Mouse (Mus musculus): ENCODE data around the gene Epop. TPM values are rescaled to one million over a fixed set of nuclear protein-coding genes. Genes with fewer than 3 reads are reported as not detected.
A peak's percentile ranks its signal among the peaks of the same experiment; 100 is the strongest.
"Not testable (repeated sequence)": the region's sequence is repeated elsewhere in the genome, so short reads cannot be mapped to it uniquely, and the experiment has no call there.

The Epop gene
- polyA plus RNA-seq, 1 experiment from 2014 or later, result 15.1 TPM

DNA sequence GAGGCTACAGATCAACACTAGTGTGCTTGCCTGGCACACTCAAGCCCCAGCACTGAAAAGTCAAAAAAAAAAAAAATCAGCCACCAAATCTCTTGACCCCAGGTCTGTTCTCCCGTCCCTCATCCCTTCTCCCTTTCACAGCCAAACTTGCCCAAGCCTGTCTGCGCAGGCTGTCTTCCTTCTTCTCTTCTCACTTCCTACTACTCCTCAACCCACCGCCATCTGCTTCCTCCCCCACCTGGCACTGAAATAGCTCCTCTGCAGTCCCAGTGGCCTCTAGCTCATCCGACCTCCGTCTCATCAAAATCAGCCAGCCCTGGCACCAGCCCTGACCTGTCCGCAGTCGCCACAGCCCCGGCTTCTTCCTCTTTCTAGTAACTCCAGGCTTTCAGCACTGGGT lies 12.2 kb upstream of the Epop start:
- ATAC-seq (ENCODE audit: low FRiP score, low read depth), result no peak
- Histone ChIP-seq H3K9me3 (no peaks in the 10 kb centered on the region), H3K27me3 (replicated peaks) (no peaks in the 10 kb centered on the region), H3K36me3 (no peaks in the 10 kb centered on the region), H3K27ac (no peak overlapping the region), H3K4me1 (no peaks in the 10 kb centered on the region), H3K4me2 (replicated peaks) (no peak overlapping the region), H3K4me3 (no peak overlapping the region), H3K9ac (no peak overlapping the region)
- 66% methylated on average over 8 of the region's 8 CpGs for WGBS

GRCm38 (mm10) chr11:97635468-97636019 lies 6.0 kb upstream of the Epop start:
- H3K9ac ChIP-seq, result no peak overlapping the region
- no peak overlapping the region for H3K4me3 ChIP-seq
- ATAC-seq (ENCODE audit: low FRiP score, low read depth), result no peak
- no peaks in the 10 kb centered on the region for H3K36me3 ChIP-seq
- H3K9me3 ChIP-seq, result no peaks in the 10 kb centered on the region
- H3K4me2 ChIP-seq (replicated peaks), result no peak overlapping the region
- no peak overlapping the region for H3K27ac ChIP-seq
- WGBS, result 75% methylated on average over 11 of the region's 11 CpGs
- 0 out of 2 replicates have a peak, but pooled peaks cover 4% of the 10 kb centered on the region for H3K4me1 ChIP-seq
- H3K27me3 ChIP-seq (replicated peaks), result peaks cover 14% of the 10 kb centered on the region

GRCm38 (mm10) chr11:97632440-97632839 lies 2.9 kb upstream of the Epop start:
- H3K27me3 ChIP-seq (replicated peaks), result peaks cover 43% of the 10 kb centered on the region
- peaks cover 25% of the 10 kb centered on the region for H3K4me1 ChIP-seq
- 86% methylated on average over 4 of the region's 4 CpGs for WGBS
- H3K27ac ChIP-seq; H3K36me3 ChIP-seq; H3K4me3 ChIP-seq; H3K9me3 ChIP-seq; H3K4me2 ChIP-seq (replicated peaks); ATAC-seq (ENCODE audit: low FRiP score, low read depth); H3K9ac ChIP-seq: not testable (repeated sequence)

DNA sequence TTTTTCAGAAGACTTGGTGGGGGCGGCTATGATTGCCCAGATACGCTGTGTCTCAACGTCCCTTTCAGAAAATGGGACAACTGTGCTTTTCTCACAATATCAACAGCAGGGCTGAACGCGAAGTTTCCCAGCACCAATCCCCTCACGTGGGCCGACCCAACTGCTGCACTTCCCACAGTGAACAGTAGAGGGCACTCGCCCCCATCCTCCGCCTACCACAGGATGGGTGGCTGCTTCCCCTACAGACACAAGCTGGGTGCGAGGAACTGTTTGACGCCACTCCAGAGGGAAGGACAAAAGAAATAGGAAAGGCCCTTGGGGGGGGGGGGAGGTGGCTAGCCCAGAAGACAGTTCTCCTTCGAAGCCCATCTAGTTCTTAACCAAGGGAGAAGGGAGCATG lies 2.4 kb upstream of the Epop start:
- Histone ChIP-seq H3K27me3 (replicated peaks) (peaks cover 48% of the 10 kb centered on the region), H3K9ac (no peak overlapping the region), H3K4me3 (no peak overlapping the region), H3K27ac (no peak overlapping the region), H3K36me3 (no peaks in the 10 kb centered on the region), H3K4me1 (peaks cover 30% of the 10 kb centered on the region), H3K9me3 (no peaks in the 10 kb centered on the region), H3K4me2 (replicated peaks) (no peak overlapping the region)
- ATAC-seq (ENCODE audit: low FRiP score, low read depth), result no peak
- 2% methylated on average over 12 of the region's 12 CpGs for WGBS

- Histone ChIP-seq H3K36me3 (no peaks in the 10 kb centered on the region), H3K27ac (no peak overlapping the region), H3K4me3 (no peak overlapping the region), H3K4me1 (peaks cover 33% of the 10 kb centered on the region), H3K9ac (no peak overlapping the region), H3K4me2 (replicated peaks) (no peak overlapping the region), H3K9me3 (no peaks in the 10 kb centered on the region), H3K27me3 (replicated peaks) (peaks cover 51% of the 10 kb centered on the region)
- WGBS, result 27% methylated on average over 5 of the region's 5 CpGs
- no peak for ATAC-seq (ENCODE audit: low FRiP score, low read depth)
These were observed 2.0 kb upstream of the Epop start for GRCm38 (mm10) chr11:97631500-97631899.

- Histone ChIP-seq H3K27ac (no peak overlapping the region), H3K36me3 (no peaks in the 10 kb centered on the region), H3K27me3 (replicated peaks) (peaks cover 55% of the 10 kb centered on the region), H3K4me1 (peaks cover 36% of the 10 kb centered on the region), H3K4me2 (replicated peaks) (no peak overlapping the region), H3K9ac (no peak overlapping the region), H3K9me3 (no peaks in the 10 kb centered on the region), H3K4me3 (no peak overlapping the region)
- WGBS, result 31% methylated on average over 2 of the region's 2 CpGs
- no peak for ATAC-seq (ENCODE audit: low FRiP score, low read depth)
These were observed 1.5 kb upstream of the Epop start for GRCm38 (mm10) chr11:97631046-97631445.

GRCm38 (mm10) chr11:97628568-97629518 lies 659 bp downstream of the Epop start:
- Histone ChIP-seq H3K27ac (no peak overlapping the region), H3K36me3 (no peaks in the 10 kb centered on the region), H3K27me3 (replicated peaks) (peaks cover 76% of the 10 kb centered on the region), H3K9ac (peak overlapping the region; percentile 75), H3K4me3 (peak overlapping the region; percentile 66), H3K4me1 (peaks cover 36% of the 10 kb centered on the region), H3K9me3 (no peaks in the 10 kb centered on the region), H3K4me2 (replicated peaks) (peak overlapping the region; percentile 94)
- peak; percentile 49 for ATAC-seq (ENCODE audit: low FRiP score, low read depth)
- under 1% methylated on average over 106 of the region's 106 CpGs for WGBS

DNA sequence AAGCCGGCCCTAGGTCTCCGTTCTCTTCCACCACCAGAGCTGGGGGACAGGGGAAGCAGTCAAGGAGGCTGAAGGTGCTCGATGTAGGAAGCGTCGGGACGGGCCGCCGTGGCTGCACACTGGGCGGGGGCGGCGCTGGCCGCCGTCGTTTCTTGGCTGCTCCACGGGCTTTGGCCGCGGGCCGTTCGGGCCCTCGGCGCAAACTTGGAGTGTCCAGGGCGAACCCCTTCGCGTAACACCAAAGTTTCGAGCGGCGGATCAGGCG lies 1.3 kb downstream of the Epop start:
- under 1% methylated on average over 28 of the region's 28 CpGs for whole genome bisulfite sequencing

DNA sequence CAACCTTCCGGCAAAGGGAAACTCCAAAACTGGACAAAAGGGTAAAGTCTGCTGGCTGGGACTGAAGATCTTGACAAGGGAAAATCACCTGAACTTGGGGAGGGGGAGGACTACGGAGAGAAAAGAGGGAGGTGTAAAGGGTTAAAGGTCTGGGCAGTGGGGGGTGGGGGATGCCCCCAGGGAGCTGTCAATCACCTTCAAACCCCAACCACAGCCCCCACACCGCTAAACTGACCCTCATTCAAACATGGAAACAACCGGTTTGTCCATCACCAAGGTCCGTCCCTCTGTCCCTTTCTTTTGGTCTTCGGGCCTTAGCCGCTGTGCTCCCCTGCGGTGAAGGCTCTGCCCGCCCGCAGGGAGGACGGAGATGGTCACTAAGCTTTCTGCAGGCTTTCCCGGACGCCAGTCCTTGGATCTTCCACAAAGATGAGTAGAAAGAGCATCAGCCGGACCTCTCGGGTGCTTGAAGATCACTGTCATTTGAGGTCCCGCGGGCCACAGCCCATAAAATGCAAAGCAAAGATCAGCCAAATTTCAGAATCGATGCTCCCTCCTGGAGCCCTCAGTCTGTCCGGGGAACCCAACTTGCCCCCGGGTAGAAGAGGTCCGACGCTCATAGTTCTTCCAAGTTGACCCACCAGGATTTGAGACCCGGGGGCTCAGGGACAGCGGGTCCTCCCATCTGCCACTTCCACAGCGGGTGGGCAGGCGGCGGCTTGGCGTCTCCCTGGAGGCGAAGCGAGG lies 1.8 kb downstream of the Epop start:
- H3K4me1 ChIP-seq, result peaks cover 36% of the 10 kb centered on the region
- H3K9me3 ChIP-seq, result no peaks in the 10 kb centered on the region
- H3K9ac ChIP-seq, result peak overlapping the region; percentile 75
- H3K4me2 ChIP-seq (replicated peaks), result peak overlapping the region; percentile 94
- no peak overlapping the region for H3K27ac ChIP-seq
- no peak for ATAC-seq (ENCODE audit: low FRiP score, low read depth)
- H3K4me3 ChIP-seq, result peak overlapping the region; percentile 66
- under 1% methylated on average over 30 of the region's 30 CpGs for WGBS
- H3K27me3 ChIP-seq (replicated peaks), result peaks cover 85% of the 10 kb centered on the region
- H3K36me3 ChIP-seq, result no peaks in the 10 kb centered on the region

More for the DNA sequence above, 1.3 kb downstream of the Epop start:
- H3K4me1 ChIP-seq, result peaks cover 36% of the 10 kb centered on the region
- H3K36me3 ChIP-seq, result no peaks in the 10 kb centered on the region
- peak overlapping the region; percentile 75 for H3K9ac ChIP-seq
- H3K4me2 ChIP-seq (replicated peaks), result peak overlapping the region; percentile 94
- H3K27me3 ChIP-seq (replicated peaks), result peaks cover 82% of the 10 kb centered on the region
- no peaks in the 10 kb centered on the region for H3K9me3 ChIP-seq
- ATAC-seq (ENCODE audit: low FRiP score, low read depth), result no peak
- H3K4me3 ChIP-seq, result peak overlapping the region; percentile 66
- no peak overlapping the region for H3K27ac ChIP-seq

DNA sequence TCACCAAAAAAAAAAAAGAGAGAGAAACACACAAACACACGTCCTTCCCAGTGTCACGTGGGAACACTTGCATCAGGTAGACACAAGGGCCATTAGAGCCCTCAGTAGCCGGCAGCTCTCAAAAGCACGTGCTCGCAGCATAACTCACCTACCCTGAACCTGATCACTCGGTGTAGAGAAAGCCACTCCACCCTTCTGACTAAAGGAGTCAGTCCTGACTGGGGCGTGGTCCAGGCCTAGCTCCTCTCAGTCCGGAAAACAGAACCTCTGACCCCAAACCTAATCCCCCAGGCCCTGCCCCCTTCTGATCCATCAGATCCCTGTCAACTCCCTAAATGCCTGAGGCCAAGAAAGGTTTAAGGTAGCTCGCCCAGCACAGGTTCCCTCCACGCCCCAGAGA lies 2.7 kb downstream of the Epop start:
- H3K9ac ChIP-seq, result no peak overlapping the region
- H3K4me3 ChIP-seq, result no peak overlapping the region
- no peak overlapping the region for H3K27ac ChIP-seq
- 4% methylated on average over 10 of the region's 10 CpGs for WGBS
- no peaks in the 10 kb centered on the region for H3K36me3 ChIP-seq
- ATAC-seq (ENCODE audit: low FRiP score, low read depth), result no peak
- peaks cover 84% of the 10 kb centered on the region for H3K27me3 ChIP-seq (replicated peaks)
- peaks cover 32% of the 10 kb centered on the region for H3K4me1 ChIP-seq
- no peaks in the 10 kb centered on the region for H3K9me3 ChIP-seq
- H3K4me2 ChIP-seq (replicated peaks), result peak overlapping the region; percentile 94

- no peak overlapping the region for H3K27ac ChIP-seq
- no peaks in the 10 kb centered on the region for H3K9me3 ChIP-seq
- no peak overlapping the region for H3K4me2 ChIP-seq (replicated peaks)
- H3K36me3 ChIP-seq, result no peaks in the 10 kb centered on the region
- WGBS, result 5% methylated on average over 13 of the region's 13 CpGs
- no peak overlapping the region for H3K9ac ChIP-seq
- ATAC-seq (ENCODE audit: low FRiP score, low read depth), result no peak
- H3K27me3 ChIP-seq (replicated peaks), result peaks cover 80% of the 10 kb centered on the region
- no peak overlapping the region for H3K4me3 ChIP-seq
- H3K4me1 ChIP-seq, result peaks cover 32% of the 10 kb centered on the region
These were observed 3.1 kb downstream of the Epop start for GRCm38 (mm10) chr11:97626431-97626830.

DNA sequence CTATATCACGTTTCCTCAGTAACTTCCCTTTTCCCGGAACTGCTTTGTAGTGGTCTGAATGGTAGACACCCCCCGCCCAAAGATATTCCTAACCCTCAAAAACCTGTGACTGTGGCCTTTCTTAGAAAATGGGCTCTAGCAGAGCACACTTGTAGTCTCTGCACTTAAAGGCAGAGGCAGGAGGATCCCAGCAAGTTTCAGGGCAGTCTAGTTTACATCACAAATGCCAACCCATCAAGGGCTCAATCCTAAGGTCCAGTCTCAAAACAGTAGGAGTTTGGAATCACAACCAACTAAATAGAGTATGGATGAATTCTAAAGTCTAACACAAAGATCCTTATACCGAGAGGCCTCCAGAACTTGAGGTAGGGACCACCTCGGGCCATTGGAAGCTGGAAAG lies 4.0 kb downstream of the Epop start:
- WGBS, result 74% methylated on average over 5 of the region's 5 CpGs
- no peak overlapping the region for H3K4me3 ChIP-seq
- peaks cover 71% of the 10 kb centered on the region for H3K27me3 ChIP-seq (replicated peaks)
- ATAC-seq (ENCODE audit: low FRiP score, low read depth), result no peak
- no peaks in the 10 kb centered on the region for H3K9me3 ChIP-seq
- no peak overlapping the region for H3K27ac ChIP-seq
- peaks cover 32% of the 10 kb centered on the region for H3K4me1 ChIP-seq
- no peaks in the 10 kb centered on the region for H3K36me3 ChIP-seq
- H3K9ac ChIP-seq, result no peak overlapping the region
- no peak overlapping the region for H3K4me2 ChIP-seq (replicated peaks)
